Mouse (Mus musculus): Measurements from ENCODE around the gene C2cd4b. TPM values are rescaled to one million over a fixed set of nuclear protein-coding genes. Genes with fewer than 3 reads are reported as not detected.

Gene C2cd4b
- polyA plus RNA-seq (2012; rRNA removed): 0.33 and 0.54 TPM in 2 replicates

GRCm38 (mm10) chr9:67759163-67759955 lies at the start of gene C2cd4b:
Gene C2cd4b, plus strand, starts transcription at chr9:67759437.
- TF ChIP-seq CTCF (IDR thresholded peaks at IDR 0.05; ENCODE audit: borderline replicate concordance, insufficient read depth, low read depth, low read length) (no peak), POLR2A (IDR thresholded peaks at IDR 0.05; ENCODE audit: borderline replicate concordance, insufficient read depth, low read length) (no peak)
- no peaks in the 10 kb centered on the region for H3K27me3 ChIP-seq (ENCODE audit: control insufficient read depth, insufficient read depth, low read length)
- no peaks in the 10 kb centered on the region for H3K4me1 ChIP-seq (ENCODE audit: control insufficient read depth, insufficient read depth, low read length)
- WGBS: 1% methylated on average over 49 of the region's 49 CpGs
- H3K27ac ChIP-seq (ENCODE audit: insufficient read depth, low read length): no peak within 1 kb of the TSS
- H3K4me3 ChIP-seq (replicated peaks; ENCODE audit: insufficient read depth, low read depth, low read length): peak within 1 kb of the TSS; percentile 61
- DNase-seq: peak; percentile 37 to 44

- Histone ChIP-seq H3K4me3 (replicated peaks; ENCODE audit: insufficient read depth, low read depth, low read length) (no peak overlapping the region), H3K27ac (ENCODE audit: insufficient read depth, low read length) (no peak overlapping the region), H3K4me1 (ENCODE audit: control insufficient read depth, insufficient read depth, low read length) (no peaks in the 10 kb centered on the region), H3K27me3 (ENCODE audit: control insufficient read depth, insufficient read depth, low read length) (no peaks in the 10 kb centered on the region)
- peak; percentile 37 to 56 for DNase-seq
- TF ChIP-seq CTCF (IDR thresholded peaks at IDR 0.05; ENCODE audit: borderline replicate concordance, insufficient read depth, low read depth, low read length) (peak; percentile 85), POLR2A (IDR thresholded peaks at IDR 0.05; ENCODE audit: borderline replicate concordance, insufficient read depth, low read length) (no peak)
- 41% methylated on average over 15 of the region's 15 CpGs for WGBS
Measured at GRCm38 (mm10) chr9:67711051-67711877, 48.0 kb upstream of the C2cd4b start.

DNA sequence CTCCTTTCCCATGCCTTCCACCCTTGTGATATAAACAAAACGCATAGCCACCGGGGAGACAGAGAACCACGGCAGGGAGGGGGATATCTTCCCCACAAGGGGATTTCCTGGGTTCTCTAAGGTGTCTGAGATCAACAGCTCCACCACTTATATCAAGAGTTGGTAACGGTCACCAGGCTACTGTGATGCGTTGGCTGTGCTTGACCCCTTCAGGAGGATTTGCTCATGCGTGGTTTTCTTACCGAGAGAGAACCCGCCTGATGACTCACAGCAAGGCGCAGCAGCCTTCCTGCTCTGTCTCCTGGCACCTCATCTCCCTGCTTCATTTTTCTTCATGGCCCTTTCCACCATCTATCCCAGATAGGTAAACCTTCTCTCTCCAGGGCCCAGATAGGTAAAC lies 47.1 kb upstream of the C2cd4b start:
- WGBS: 75% methylated on average over 9 of the region's 9 CpGs
- TF ChIP-seq CTCF (IDR thresholded peaks at IDR 0.05; ENCODE audit: borderline replicate concordance, insufficient read depth, low read depth, low read length) (no peak), POLR2A (IDR thresholded peaks at IDR 0.05; ENCODE audit: borderline replicate concordance, insufficient read depth, low read length) (no peak)
- no peaks in the 10 kb centered on the region for H3K27me3 ChIP-seq (ENCODE audit: control insufficient read depth, insufficient read depth, low read length)
- no peak overlapping the region for H3K4me3 ChIP-seq (replicated peaks; ENCODE audit: insufficient read depth, low read depth, low read length)
- H3K27ac ChIP-seq (ENCODE audit: insufficient read depth, low read length): no peak overlapping the region
- no peaks in the 10 kb centered on the region for H3K4me1 ChIP-seq (ENCODE audit: control insufficient read depth, insufficient read depth, low read length)
- no peak for DNase-seq

GRCm38 (mm10) chr9:67717081-67717480 lies 42.2 kb upstream of the C2cd4b start:
- 22% methylated on average over 3 of the region's 3 CpGs for WGBS
- Histone ChIP-seq H3K27me3 (ENCODE audit: control insufficient read depth, insufficient read depth, low read length) (no peaks in the 10 kb centered on the region), H3K27ac (ENCODE audit: insufficient read depth, low read length) (no peak overlapping the region), H3K4me1 (ENCODE audit: control insufficient read depth, insufficient read depth, low read length) (no peaks in the 10 kb centered on the region), H3K4me3 (replicated peaks; ENCODE audit: insufficient read depth, low read depth, low read length) (no peak overlapping the region)
- TF ChIP-seq CTCF (IDR thresholded peaks at IDR 0.05; ENCODE audit: borderline replicate concordance, insufficient read depth, low read depth, low read length) (no peak), POLR2A (IDR thresholded peaks at IDR 0.05; ENCODE audit: borderline replicate concordance, insufficient read depth, low read length) (no peak)
- no peak for DNase-seq

GRCm38 (mm10) chr9:67718596-67718995 lies 40.6 kb upstream of the C2cd4b start:
- TF ChIP-seq POLR2A (IDR thresholded peaks at IDR 0.05; ENCODE audit: borderline replicate concordance, insufficient read depth, low read length) (no peak), CTCF (IDR thresholded peaks at IDR 0.05; ENCODE audit: borderline replicate concordance, insufficient read depth, low read depth, low read length) (no peak)
- WGBS: 25% methylated on average over 3 of the region's 3 CpGs
- H3K27me3 ChIP-seq (ENCODE audit: control insufficient read depth, insufficient read depth, low read length): no peaks in the 10 kb centered on the region
- H3K27ac ChIP-seq (ENCODE audit: insufficient read depth, low read length): no peak overlapping the region
- DNase-seq: no peak
- no peak overlapping the region for H3K4me3 ChIP-seq (replicated peaks; ENCODE audit: insufficient read depth, low read depth, low read length)
- H3K4me1 ChIP-seq (ENCODE audit: control insufficient read depth, insufficient read depth, low read length): no peaks in the 10 kb centered on the region

GRCm38 (mm10) chr9:67720150-67720549 lies 39.1 kb upstream of the C2cd4b start:
- Histone ChIP-seq H3K27me3 (ENCODE audit: control insufficient read depth, insufficient read depth, low read length) (no peaks in the 10 kb centered on the region), H3K4me1 (ENCODE audit: control insufficient read depth, insufficient read depth, low read length) (no peaks in the 10 kb centered on the region), H3K4me3 (replicated peaks; ENCODE audit: insufficient read depth, low read depth, low read length) (no peak overlapping the region), H3K27ac (ENCODE audit: insufficient read depth, low read length) (no peak overlapping the region)
- no peak for DNase-seq
- no peak for TF ChIP-seq CTCF (IDR thresholded peaks at IDR 0.05; ENCODE audit: borderline replicate concordance, insufficient read depth, low read depth, low read length)
- no peak for TF ChIP-seq POLR2A (IDR thresholded peaks at IDR 0.05; ENCODE audit: borderline replicate concordance, insufficient read depth, low read length)
- WGBS: 75% methylated on average over 3 of the region's 3 CpGs

DNA sequence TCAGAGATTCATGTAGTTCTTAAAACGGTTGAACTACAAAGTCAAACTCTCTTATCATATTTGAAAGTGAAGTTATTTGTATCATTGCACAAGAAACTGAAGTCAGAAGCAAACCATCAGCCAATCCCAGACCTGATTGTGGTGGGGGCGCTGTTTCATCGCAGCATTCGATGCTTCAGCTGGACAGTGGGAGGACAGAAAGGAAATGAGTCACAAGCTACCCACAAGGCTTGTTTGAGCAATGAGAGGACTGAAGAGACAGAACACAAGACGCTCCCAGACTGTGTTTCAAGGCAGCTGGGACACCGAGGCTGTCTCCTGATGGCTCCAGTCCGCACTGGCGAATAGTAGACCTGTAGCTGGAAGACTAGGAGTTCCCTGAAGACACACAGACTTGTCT lies 36.9 kb upstream of the C2cd4b start:
- DNase-seq: no peak
- Histone ChIP-seq H3K4me1 (ENCODE audit: control insufficient read depth, insufficient read depth, low read length) (no peaks in the 10 kb centered on the region), H3K27me3 (ENCODE audit: control insufficient read depth, insufficient read depth, low read length) (no peaks in the 10 kb centered on the region), H3K4me3 (replicated peaks; ENCODE audit: insufficient read depth, low read depth, low read length) (no peak overlapping the region), H3K27ac (ENCODE audit: insufficient read depth, low read length) (no peak overlapping the region)
- 89% methylated on average over 8 of the region's 8 CpGs for WGBS
- no peak for TF ChIP-seq CTCF (IDR thresholded peaks at IDR 0.05; ENCODE audit: borderline replicate concordance, insufficient read depth, low read depth, low read length)
- TF ChIP-seq POLR2A (IDR thresholded peaks at IDR 0.05; ENCODE audit: borderline replicate concordance, insufficient read depth, low read length): no peak

Data from cerebellum, adult 2 months (tissue).